Mouse (Mus musculus) ES-E14 (cell line): Measurements from ENCODE around the gene Krt20. TPM values are rescaled to one million over a fixed set of nuclear protein-coding genes. Genes with fewer than 3 reads are reported as not detected.
A peak's percentile ranks its signal among the peaks of the same experiment; 100 is the strongest.

Experiments
- DNase-seq: peaks from one replicate; pipeline ENCODE4 v3.0.0-alpha.2; 2013; ENCODE audit warnings: low read depth, low spot score
- H3K27ac ChIP-seq: 2 replicates; pipeline ENCODE4 v1.5.1; 2012; ENCODE audit warnings: low read depth, mild to moderate bottlenecking, low read length, moderate library complexity, mixed read lengths; ENCODE audit not compliant: poor library complexity, insufficient read depth, severe bottlenecking
- H3K36me3 ChIP-seq: 2 replicates; pipeline ENCODE4 v1.6.1; 2012; ENCODE audit warnings: mild to moderate bottlenecking, low read length, moderate library complexity, mixed read lengths; ENCODE audit not compliant: control insufficient read depth, poor library complexity, insufficient read depth, severe bottlenecking
- H3K4me1 ChIP-seq, 2 experiments: fragments of 150-350 bp in 1 of 2; sonication (generic) in 1 of 2; 2 replicates each; pipeline ENCODE4 v1.6.1; 2012; ENCODE audit warnings: low read length in 2 of 2, mild to moderate bottlenecking in 1 of 2, mixed read lengths in 1 of 2; ENCODE audit not compliant: control insufficient read depth in 2 of 2, insufficient read depth in 2 of 2, poor library complexity in 1 of 2
- H3K4me3 ChIP-seq, 2 experiments: fragments of 150-350 bp in 1 of 2; sonication (generic) in 1 of 2; 2 replicates each; pipeline ENCODE4 v1.5.1; 2012; ENCODE audit warnings: low read length in 2 of 2, low read depth in 1 of 2, mild to moderate bottlenecking in 1 of 2, mixed read lengths in 1 of 2; ENCODE audit not compliant: insufficient read depth in 1 of 2, poor library complexity in 1 of 2, severe bottlenecking in 1 of 2
- H3K9ac ChIP-seq: 2 replicates; pipeline ENCODE4 v1.6.1; 2012; ENCODE audit warnings: low read depth, mild to moderate bottlenecking, low read length, mixed read lengths; ENCODE audit not compliant: poor library complexity, insufficient read depth, severe bottlenecking
- H3K9me3 ChIP-seq: fragments of 150-350 bp; sonication (generic); 2 replicates; pipeline ENCODE4 v1.6.1; 2012; ENCODE audit warnings: low read depth, mild to moderate bottlenecking, low read length; ENCODE audit not compliant: control insufficient read depth, insufficient read depth
- CHD2 ChIP-seq: IDR thresholded peaks from 2 replicates; pipeline ENCODE4 v1.6.1; 2014; ENCODE audit warnings: mild to moderate bottlenecking, low read depth, low read length, inconsistent platforms
- HCFC1 ChIP-seq: IDR thresholded peaks from 2 replicates; pipeline ENCODE4 v1.6.1; 2012; ENCODE audit warnings: low read length, inconsistent platforms, borderline replicate concordance; ENCODE audit not compliant: insufficient read depth
- MAFK ChIP-seq: IDR thresholded peaks from 2 replicates; pipeline ENCODE4 v1.6.1; 2014; ENCODE audit warnings: mild to moderate bottlenecking, low read depth, low read length, inconsistent platforms; ENCODE audit not compliant: insufficient read depth
- ZC3H11A ChIP-seq: IDR thresholded peaks from 2 replicates; pipeline ENCODE4 v1.6.1; 2012; ENCODE audit warnings: low read depth, mild to moderate bottlenecking, inconsistent platforms, low read length, borderline replicate concordance
- ZNF384 ChIP-seq: IDR thresholded peaks from 2 replicates; pipeline ENCODE4 v1.6.1; 2012; ENCODE audit warnings: low read depth, low read length, inconsistent platforms
- in situ Hi-C, 2 experiments: fragments of 600-800 bp; cut with MboI; formaldehyde crosslinking; loops; one replicate each; pipeline ENCODE4 v1.15.1; 2025; ENCODE audit warnings: low sequenced_read_pairs in 2 of 2, inconsistent platforms in 1 of 2; ENCODE audit not compliant: unreplicated experiment in 2 of 2
- total RNA-seq: library from RNA; depleted of rRNA; stranded (reverse); fragments of 300-350 nt; gene quantifications from 2 replicates; pipeline ENCODE4 v1.2.3, GENCODE M21; 2012

The Krt20 gene
- total RNA-seq, 1 experiment: 2.4 TPM

GRCm38 (mm10) chr11:99441220-99441619 is 3.3 kb upstream of the Krt20 start:
- Histone ChIP-seq H3K9me3 (no peaks in the 10 kb centered on the region), H3K27ac (no peak overlapping the region), H3K4me3 (no peak overlapping the region), H3K4me1 (0 out of 4 replicates have a peak, but pooled peaks cover 0 to 2% of the 10 kb centered on the region in 2 experiments), H3K9ac (no peak overlapping the region), H3K36me3 (no peaks in the 10 kb centered on the region)
- in situ Hi-C loops: no loop called here
- DNase-seq: no peak
- TF ChIP-seq HCFC1 (no peak), ZNF384 (no peak), CHD2 (no peak), ZC3H11A (no peak), MAFK (no peak)

GRCm38 (mm10) chr11:99439465-99439864 is 1.5 kb upstream of the Krt20 start:
- 0 out of 4 replicates have a peak, but pooled peaks cover 0 to 2% of the 10 kb centered on the region in 2 experiments for H3K4me1 ChIP-seq
- TF ChIP-seq ZNF384: no peak
- H3K27ac ChIP-seq: no peak overlapping the region
- H3K4me3 ChIP-seq: no peak overlapping the region
- H3K9me3 ChIP-seq: no peaks in the 10 kb centered on the region
- H3K36me3 ChIP-seq: no peaks in the 10 kb centered on the region
- no peak overlapping the region for H3K9ac ChIP-seq
- no peak for DNase-seq
- in situ Hi-C loops: no loop called here

- no peaks in the 10 kb centered on the region for H3K9me3 ChIP-seq
- in situ Hi-C loops: no loop called here
- H3K4me1 ChIP-seq: 0 out of 4 replicates have a peak, but pooled peaks cover 0 to 2% of the 10 kb centered on the region in 2 experiments
- H3K9ac ChIP-seq: no peak overlapping the region
- no peak for DNase-seq
- no peaks in the 10 kb centered on the region for H3K36me3 ChIP-seq
- TF ChIP-seq ZNF384 (no peak), MAFK (no peak), HCFC1 (no peak), CHD2 (no peak), ZC3H11A (no peak)
- no peak overlapping the region for H3K27ac ChIP-seq
- no peak overlapping the region for H3K4me3 ChIP-seq
Observed at GRCm38 (mm10) chr11:99436625-99437024, 1.3 kb downstream of the Krt20 start.

GRCm38 (mm10) chr11:99430670-99431069 is 7.3 kb downstream of the Krt20 start:
- in situ Hi-C loops: no loop called here
- TF ChIP-seq CHD2: no peak
- no peak for TF ChIP-seq MAFK
- TF ChIP-seq ZNF384: no peak
- TF ChIP-seq ZC3H11A: no peak
- no peak for TF ChIP-seq HCFC1

GRCm38 (mm10) chr11:99422159-99422558 is 15.8 kb downstream of the Krt20 start, which contains the start of gene Krt12:
Gene Krt12, minus strand, starts transcription at chr11:99422259.
- no peak for DNase-seq
- TF ChIP-seq CHD2 (no peak), HCFC1 (no peak), ZNF384 (no peak), ZC3H11A (no peak)
- H3K36me3 ChIP-seq: no peaks in the 10 kb centered on the region
- H3K4me3 ChIP-seq: peak within 1 kb of the TSS; percentile 42 to 60; a peak in 3 of 4 replicates
- H3K27ac ChIP-seq: no peak within 1 kb of the TSS
- H3K9me3 ChIP-seq: no peaks in the 10 kb centered on the region
- H3K4me1 ChIP-seq: no peaks in the 10 kb centered on the region
- H3K9ac ChIP-seq: peak within 1 kb of the TSS; percentile 27; the same call in 1 of the 2 replicates
- in situ Hi-C loops: no loop called here

More at GRCm38 (mm10) chr11:99430670-99431069, 7.3 kb downstream of the Krt20 start:
- Histone ChIP-seq H3K4me3 (no peak overlapping the region), H3K9me3 (no peaks in the 10 kb centered on the region), H3K27ac (no peak overlapping the region), H3K9ac (no peak overlapping the region), H3K4me1 (peaks cover 2 to 3% of the 10 kb centered on the region in 2 experiments; a peak in 2 of 4 replicates), H3K36me3 (no peaks in the 10 kb centered on the region)
- peak; percentile 50 for DNase-seq
